Mouse (Mus musculus): ENCODE results near the gene Plin3. TPM values are rescaled to one million over a fixed set of nuclear protein-coding genes. Genes with fewer than 3 reads are reported as not detected.

The Plin3 gene
- 11.6 to 16.2 TPM (median 15.4 TPM) in 4 replicates for total RNA-seq (2023; ENCODE audit: inconsistent age)

DNA sequence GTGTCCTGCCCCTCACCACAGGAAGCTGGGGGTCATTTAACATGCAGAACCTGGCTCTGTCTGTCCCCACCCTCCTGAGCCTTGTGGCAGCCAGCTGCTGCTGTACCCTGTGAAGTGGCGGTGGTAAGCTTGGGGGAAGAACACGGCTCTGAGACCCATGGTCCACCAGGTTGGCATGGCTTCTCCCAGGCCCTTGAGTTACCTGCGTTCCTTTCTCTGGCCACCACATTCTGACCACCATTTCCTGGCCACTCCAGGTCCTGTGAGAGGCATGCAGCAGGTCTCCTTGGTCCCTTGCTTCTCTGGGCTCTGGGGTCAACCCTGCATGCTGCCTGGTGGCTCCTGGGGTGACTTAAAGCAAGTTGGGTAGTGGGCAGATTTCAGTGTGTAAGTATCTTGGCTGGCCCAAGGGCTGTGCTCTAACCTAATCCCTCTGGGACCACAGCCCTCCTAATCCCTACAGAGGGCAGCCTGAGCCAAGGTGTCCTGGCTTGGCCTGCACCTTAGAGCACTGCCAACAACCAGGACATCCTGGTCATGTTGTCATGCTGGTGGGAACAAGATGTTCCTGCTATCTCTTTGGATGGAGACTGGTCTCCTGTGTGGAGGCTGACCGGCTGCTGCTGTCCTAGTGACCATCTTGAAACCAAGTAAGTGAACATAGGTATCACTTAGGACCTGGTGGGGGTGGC lies at the start of gene Plin3:
Gene Plin3 (minus strand): TSS at position 343 of the 692 bp plus-strand sequence.

DNA sequence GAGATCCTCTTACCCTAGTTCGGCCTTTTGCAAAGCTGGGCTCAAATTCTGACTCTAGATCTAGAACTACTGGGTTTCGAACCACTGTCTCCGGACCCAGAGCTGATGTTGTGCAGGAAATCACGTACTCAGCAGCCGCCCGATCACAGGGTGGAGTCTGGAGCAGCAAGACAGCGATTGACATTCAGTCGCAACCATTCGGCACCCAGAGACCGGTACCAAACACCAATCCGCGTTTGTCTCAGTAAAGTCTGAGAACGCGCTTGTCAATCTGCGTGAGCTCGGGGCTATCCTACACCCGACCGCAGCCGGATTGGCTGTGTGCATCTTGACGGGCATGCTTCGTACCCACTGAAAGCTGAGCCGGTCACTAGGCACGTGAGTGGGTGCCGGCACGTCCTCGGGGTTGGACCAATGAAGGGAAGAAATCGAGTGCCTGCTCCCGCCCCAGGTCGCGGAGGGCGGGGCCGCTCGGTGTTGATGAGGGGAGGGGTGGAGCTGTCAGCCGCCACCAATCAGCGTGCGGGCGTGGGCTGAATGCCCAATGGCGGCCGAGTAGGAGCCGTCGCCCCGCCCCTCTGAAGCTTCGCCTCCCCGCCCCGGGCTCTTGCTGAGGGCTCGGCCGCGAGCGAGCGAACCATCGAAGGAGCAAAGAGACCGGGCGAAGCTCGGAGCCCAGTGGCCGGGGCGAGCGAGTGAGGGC lies 32.9 kb upstream of the Plin3 start, which contains the start of gene Kdm4b:
Gene Kdm4b (plus strand): TSS at position 613 of the 703 bp plus-strand sequence.

DNA sequence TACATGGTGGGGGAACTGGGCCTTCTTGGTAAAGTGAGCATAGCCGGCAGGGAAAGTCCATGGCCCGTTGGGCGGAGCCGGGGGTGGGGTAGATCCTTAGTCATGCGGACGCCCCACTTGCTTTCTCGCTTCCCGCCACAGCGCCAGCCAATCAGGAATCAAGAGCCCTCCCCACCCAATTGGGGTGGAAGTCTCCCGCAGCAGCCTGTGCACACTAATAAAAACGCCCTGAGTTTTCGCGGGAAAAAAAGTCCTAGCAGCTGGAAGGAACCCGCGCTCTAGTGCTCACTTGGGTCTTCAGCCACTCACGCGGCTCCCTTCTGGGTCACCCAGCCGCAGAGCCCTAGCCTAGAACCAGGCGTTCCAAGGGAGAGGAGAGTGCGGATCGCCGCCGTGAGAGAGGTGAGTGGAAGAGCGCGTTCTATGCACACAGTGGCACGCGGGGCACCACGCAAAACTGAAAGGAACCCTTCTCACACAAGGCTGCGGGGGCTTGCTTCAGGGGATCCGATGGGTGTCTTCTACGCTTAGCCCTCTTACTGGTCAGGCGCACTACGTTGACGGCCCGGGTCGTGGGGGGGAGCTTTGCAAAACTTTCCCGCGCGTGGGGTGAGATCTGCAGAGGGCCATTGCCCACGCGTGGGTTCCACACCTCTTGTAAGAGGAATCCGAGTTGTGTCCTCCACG lies 10.6 kb upstream of the Plin3 start, which contains the start of gene Uhrf1:
Gene Uhrf1 (plus strand): TSS at position 162 of the 687 bp plus-strand sequence.

DNA sequence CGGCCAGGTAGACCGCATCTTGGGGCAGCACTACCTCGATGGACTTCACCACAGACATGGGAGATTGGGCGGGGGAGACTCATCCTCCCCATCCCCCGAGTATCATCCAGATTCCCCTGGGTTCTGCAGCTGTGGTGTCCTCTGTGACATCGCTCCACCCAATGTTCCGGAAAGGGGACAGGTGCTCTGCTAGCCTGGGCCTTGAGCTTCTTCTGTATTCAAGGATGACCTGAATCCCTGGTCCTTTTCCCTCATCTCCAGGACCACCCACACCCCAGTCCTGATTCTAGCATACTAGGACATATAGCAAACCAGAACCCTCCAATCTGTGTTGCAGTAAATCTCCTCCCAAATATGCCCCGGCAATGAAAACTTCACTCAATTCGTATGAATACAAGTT lies 7.5 kb upstream of the Plin3 start, which contains the start of gene Arrdc5:
Gene Arrdc5 (minus strand): TSS at position 101 of the 400 bp plus-strand sequence.

DNA sequence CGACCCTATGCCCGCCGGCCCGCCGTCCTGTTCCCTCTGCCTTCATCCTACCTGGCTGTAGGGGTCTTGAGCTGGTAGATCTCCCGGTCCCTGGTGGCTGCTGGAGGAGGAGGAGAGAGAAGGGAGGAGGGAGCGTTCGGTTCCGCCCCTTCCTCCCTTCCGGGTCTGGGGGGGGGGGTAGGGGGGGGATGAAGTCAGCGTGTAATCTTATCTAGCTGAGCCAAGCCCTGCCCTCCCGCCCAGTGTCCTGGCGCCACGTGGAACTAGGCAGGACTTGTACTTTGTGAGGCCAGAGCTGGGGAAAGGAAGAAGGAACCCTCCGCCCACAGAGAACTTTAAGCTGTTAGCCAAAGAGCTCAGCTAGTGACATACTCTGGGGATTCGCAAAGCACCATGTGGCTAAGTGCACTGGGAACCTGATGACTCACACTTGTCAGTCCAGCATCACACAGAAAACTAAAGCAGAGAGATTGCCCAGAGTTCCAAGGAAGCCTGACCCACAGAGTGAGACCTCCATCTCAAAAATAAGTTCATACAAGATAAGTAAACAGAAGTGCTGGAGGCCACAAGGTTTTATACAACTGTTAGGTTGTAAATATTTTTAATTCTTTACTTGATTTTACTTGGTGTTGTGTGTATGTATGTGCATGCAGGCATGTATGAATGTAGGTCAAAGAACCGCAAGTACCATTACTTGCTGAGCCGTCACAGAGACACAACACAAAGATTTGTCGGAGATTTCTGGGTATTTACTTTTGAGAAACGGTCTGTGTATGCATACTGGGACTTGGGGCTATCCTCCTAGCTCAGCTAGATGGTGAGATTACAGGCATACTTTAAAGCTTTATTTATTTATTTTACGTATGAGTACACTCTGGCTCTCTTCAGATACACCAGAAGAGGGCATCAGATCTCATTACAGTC lies 15.8 kb downstream of the Plin3 start, which contains the start of gene Ticam1:
Gene Ticam1 (minus strand): TSS at position 144 of the 924 bp plus-strand sequence.

DNA sequence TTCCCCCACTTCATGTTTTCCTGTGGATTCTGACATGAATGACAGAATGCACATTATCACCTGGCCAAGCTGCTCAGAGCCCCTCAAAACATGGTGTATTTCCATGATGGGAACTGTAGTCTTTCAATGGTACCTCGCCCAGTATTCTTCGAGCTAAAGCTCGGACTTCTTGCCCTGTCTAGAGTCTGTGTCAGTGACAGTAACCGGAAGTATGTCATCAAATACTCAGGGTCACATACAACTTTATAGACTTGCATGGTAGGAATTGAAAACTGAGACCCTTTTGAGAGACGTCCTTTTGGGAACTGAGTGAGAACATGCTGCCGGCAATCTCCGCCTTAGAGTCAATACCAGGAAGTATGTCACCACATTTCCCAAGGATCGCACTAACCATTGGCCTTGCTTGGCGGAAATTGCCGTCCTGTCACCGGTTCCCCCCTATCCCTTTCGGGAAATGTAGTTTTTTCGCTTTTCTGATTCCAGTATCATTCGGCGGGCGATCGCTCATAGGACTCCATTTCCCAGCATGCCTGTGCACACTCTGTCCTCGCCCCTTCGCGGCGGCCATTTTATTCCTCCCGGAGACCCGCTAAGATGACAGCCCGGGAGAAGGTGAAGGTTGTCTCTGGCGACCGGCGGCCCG lies 36.3 kb downstream of the Plin3 start, which contains the start of gene Fem1a:
Gene Fem1a (plus strand): TSS at position 572 of the 643 bp plus-strand sequence.

Other genes starting within 250 kb of the Plin3 start
- gene Ubxn6, start 217.8 kb downstream of the Plin3 start, total RNA-seq (2023; ENCODE audit: inconsistent age), result 69.0 to 71.9 TPM (median 71.0 TPM) in 4 replicates
- 102 to 112 TPM (median 107 TPM) in 4 replicates for gene Hdgfl2, start 213.2 kb downstream of the Plin3 start, total RNA-seq (2023; ENCODE audit: inconsistent age)
- gene Plin4, start 183.1 kb downstream of the Plin3 start, total RNA-seq (2023; ENCODE audit: inconsistent age), result not detected in 4 replicates
- not detected in 4 replicates for gene Plin5, start 175.3 kb downstream of the Plin3 start, total RNA-seq (2023; ENCODE audit: inconsistent age)
- not detected in 4 replicates for gene Lrg1, start 170.9 kb downstream of the Plin3 start, total RNA-seq (2023; ENCODE audit: inconsistent age)
- gene Sema6b, start 152.5 kb downstream of the Plin3 start, total RNA-seq (2023; ENCODE audit: inconsistent age), result 0.42 to 1.1 TPM (median 0.92 TPM) in 4 replicates
- gene Tnfaip8l1, start 130.4 kb downstream of the Plin3 start, total RNA-seq (2023; ENCODE audit: inconsistent age), result 0.19 to 0.51 TPM (median 0.41 TPM) in 4 replicates
- gene Mydgf, start 109.0 kb downstream of the Plin3 start, total RNA-seq (2023; ENCODE audit: inconsistent age), result 50.0 to 56.0 TPM (median 53.0 TPM) in 4 replicates
- gene Dpp9, start 74.0 kb downstream of the Plin3 start, total RNA-seq (2023; ENCODE audit: inconsistent age), result 52.3 to 59.2 TPM (median 53.1 TPM) in 4 replicates
- 27.2 to 30.4 TPM (median 28.6 TPM) in 4 replicates for gene Fem1a, start 36.1 kb downstream of the Plin3 start, total RNA-seq (2023; ENCODE audit: inconsistent age)
- gene Ticam1, start 16.1 kb downstream of the Plin3 start, total RNA-seq (2023; ENCODE audit: inconsistent age), result 22.7 to 27.2 TPM (median 25.2 TPM) in 4 replicates
- gene Arrdc5, start 7.4 kb upstream of the Plin3 start, total RNA-seq (2023; ENCODE audit: inconsistent age), result not detected in 4 replicates
- 13.7 to 22.6 TPM (median 17.5 TPM) in 4 replicates for gene Uhrf1, start 10.4 kb upstream of the Plin3 start, total RNA-seq (2023; ENCODE audit: inconsistent age)
- gene Kdm4b, start 33.2 kb upstream of the Plin3 start, total RNA-seq (2023; ENCODE audit: inconsistent age), result 66.1 to 73.1 TPM (median 68.8 TPM) in 4 replicates
- 15.5 to 29.4 TPM (median 18.4 TPM) in 4 replicates for gene Ptprs, start 183.6 kb upstream of the Plin3 start, total RNA-seq (2023; ENCODE audit: inconsistent age)
- not detected in 4 replicates for gene Znrf4, start 219.6 kb upstream of the Plin3 start, total RNA-seq (2023; ENCODE audit: inconsistent age)

Data from B cell, adult (primary cell).